Mouse (Mus musculus): ENCODE measurements around the gene Ptcd3. TPM values are rescaled to one million over a fixed set of nuclear protein-coding genes. Genes with fewer than 3 reads are reported as not detected.

Gene Ptcd3
- polyA plus RNA-seq (2012; rRNA removed), result 0.89 and 1.6 TPM in 2 replicates

GRCm38 (mm10) chr6:71908481-71909381, at the start of gene Ptcd3, which contains the start of gene Polr1a:
Ptcd3 (minus strand) TSS chr6:71908750.
Polr1a (plus strand) TSS chr6:71909053.

GRCm38 (mm10) chr6:71830690-71831580, 77.6 kb downstream of the Ptcd3 start, which contains the start of gene Immt:
Immt (plus strand) TSS chr6:71831331.

Other genes with a start within 250 kb of the Ptcd3 start
- 0.69 and 1.2 TPM in 2 replicates for gene Reep1, start 201.2 kb downstream of the Ptcd3 start, polyA plus RNA-seq (2012; rRNA removed)
- gene Mrpl35, start 81.8 kb downstream of the Ptcd3 start, polyA plus RNA-seq (2012; rRNA removed), result 1.7 and 2.4 TPM in 2 replicates
- gene Immt, start 77.4 kb downstream of the Ptcd3 start, polyA plus RNA-seq (2012; rRNA removed), result 21.1 and 28.6 TPM in 2 replicates
- 4.5 and 6.7 TPM in 2 replicates for gene Polr1a, start 303 bp upstream of the Ptcd3 start, polyA plus RNA-seq (2012; rRNA removed)
- gene St3gal5, start 188.8 kb upstream of the Ptcd3 start, polyA plus RNA-seq (2012; rRNA removed), result 7.6 and 12.1 TPM in 2 replicates

Measured in stomach, adult 2 months (tissue).